Mouse (Mus musculus) testis, postnatal 10 days (tissue): ENCODE results near the gene Rabgap1l.

ENCODE experiments used
- DNase-seq: peaks from one replicate; pipeline ENCODE4 v3.0.0; 2021; ENCODE audit warnings: low spot score

The Rabgap1l gene

GRCm38 (mm10) chr1:160377337-160378336 lies 415.4 kb downstream of the Rabgap1l start:
- peak; percentile 48 for DNase-seq

GRCm38 (mm10) chr1:160374490-160374889 lies 418.5 kb downstream of the Rabgap1l start:
- DNase-seq: no peak

GRCm38 (mm10) chr1:160373306-160373705 lies 419.7 kb downstream of the Rabgap1l start:
- DNase-seq: no peak

- no peak for DNase-seq
Observed at GRCm38 (mm10) chr1:160371696-160372095, 421.3 kb downstream of the Rabgap1l start.

- no peak for DNase-seq
Observed at GRCm38 (mm10) chr1:160370552-160370951, 422.5 kb downstream of the Rabgap1l start.

GRCm38 (mm10) chr1:160366615-160367014 lies 426.4 kb downstream of the Rabgap1l start:
- DNase-seq: no peak

- no peak for DNase-seq
Observed at GRCm38 (mm10) chr1:160357268-160357667, 435.7 kb downstream of the Rabgap1l start.

- no peak for DNase-seq
Observed at GRCm38 (mm10) chr1:160353732-160354455, 439.1 kb downstream of the Rabgap1l start.

- no peak for DNase-seq
Observed at GRCm38 (mm10) chr1:160352309-160352708, 440.7 kb downstream of the Rabgap1l start.

- DNase-seq: peak; percentile 45
Observed at GRCm38 (mm10) chr1:160351880-160352234, 441.2 kb downstream of the Rabgap1l start.

- no peak for DNase-seq
Observed at GRCm38 (mm10) chr1:160351146-160351879, 441.7 kb downstream of the Rabgap1l start.

- DNase-seq: no peak
Observed at GRCm38 (mm10) chr1:160340653-160341052, 452.4 kb downstream of the Rabgap1l start.

- no peak for DNase-seq
Observed at GRCm38 (mm10) chr1:160339374-160339773, 453.6 kb downstream of the Rabgap1l start.

- DNase-seq: no peak
Observed at GRCm38 (mm10) chr1:160334791-160335190, 458.2 kb downstream of the Rabgap1l start.

GRCm38 (mm10) chr1:160330828-160331227 lies 462.2 kb downstream of the Rabgap1l start:
- DNase-seq: no peak

GRCm38 (mm10) chr1:160330222-160330621 lies 462.8 kb downstream of the Rabgap1l start:
- no peak for DNase-seq

GRCm38 (mm10) chr1:160329788-160330187 lies 463.2 kb downstream of the Rabgap1l start:
- no peak for DNase-seq

- DNase-seq: no peak
Observed at GRCm38 (mm10) chr1:160327531-160327930, 465.5 kb downstream of the Rabgap1l start.

GRCm38 (mm10) chr1:160325542-160325941 lies 467.5 kb downstream of the Rabgap1l start:
- DNase-seq: no peak

- DNase-seq: no peak
Observed at GRCm38 (mm10) chr1:160320690-160321089, 472.3 kb downstream of the Rabgap1l start.

GRCm38 (mm10) chr1:160318057-160318725 lies 474.8 kb downstream of the Rabgap1l start:
- DNase-seq: no peak

- DNase-seq: no peak
Observed at GRCm38 (mm10) chr1:160316239-160316638, 476.8 kb downstream of the Rabgap1l start.
